Mouse (Mus musculus): ENCODE results near the gene Cep72. TPM values are rescaled to one million over a fixed set of nuclear protein-coding genes. Genes with fewer than 3 reads are reported as not detected.

Cep72 gene
- polyA plus RNA-seq (2015; fragmentation: Nextera tagmentation; extraction: Ambion mirVana), result 9.9 and 12.7 TPM in 2 replicates

- peak; percentile 98 for ATAC-seq
- Histone ChIP-seq H3K4me3 (ENCODE audit: low read length) (peak within 1 kb of the TSS; percentile 91), H3K27ac (ENCODE audit: low read length) (peak within 1 kb of the TSS; percentile 93), H3K36me3 (ENCODE audit: control insufficient read depth, insufficient read depth, low read length) (peaks cover 4% of the 10 kb centered on the region; the same call in 1 of the 2 replicates), H3K9ac (ENCODE audit: low read depth, low read length) (peak within 1 kb of the TSS; percentile 94), H3K4me1 (ENCODE audit: control insufficient read depth, insufficient read depth, low read length) (no peaks in the 10 kb centered on the region; the same call in 1 of the 2 replicates), H3K27me3 (replicated peaks; ENCODE audit: control insufficient read depth, insufficient read depth, low read length) (no peaks in the 10 kb centered on the region), H3K9me3 (ENCODE audit: control insufficient read depth, low read length) (no peaks in the 10 kb centered on the region), H3K4me2 (ENCODE audit: low read depth, low read length) (peak within 1 kb of the TSS; percentile 63)
- 3% methylated on average over 48 of the region's 48 CpGs for WGBS
Observed at GRCm38 (mm10) chr13:74061613-74062377, at the start of gene Cep72. TSS of gene Cep72 (minus strand) at chr13:74062299.

GRCm38 (mm10) chr13:74107410-74107809, 45.3 kb upstream of the Cep72 start:
- Histone ChIP-seq H3K27me3 (replicated peaks; ENCODE audit: control insufficient read depth, insufficient read depth, low read length) (no peaks in the 10 kb centered on the region), H3K4me1 (ENCODE audit: control insufficient read depth, insufficient read depth, low read length) (no peaks in the 10 kb centered on the region), H3K9ac (ENCODE audit: low read depth, low read length) (no peak overlapping the region), H3K4me2 (ENCODE audit: low read depth, low read length) (no peak overlapping the region), H3K9me3 (ENCODE audit: control insufficient read depth, low read length) (no peaks in the 10 kb centered on the region), H3K36me3 (ENCODE audit: control insufficient read depth, insufficient read depth, low read length) (no peaks in the 10 kb centered on the region), H3K4me3 (ENCODE audit: low read length) (no peak overlapping the region), H3K27ac (ENCODE audit: low read length) (no peak overlapping the region)
- ATAC-seq, result no peak
- WGBS, result 85% methylated on average over 2 of the region's 2 CpGs

GRCm38 (mm10) chr13:74104417-74104816, 42.3 kb upstream of the Cep72 start:
- ATAC-seq, result peak; percentile 59
- H3K4me1 ChIP-seq (ENCODE audit: control insufficient read depth, insufficient read depth, low read length), result no peaks in the 10 kb centered on the region

GRCm38 (mm10) chr13:74102831-74103582, 40.9 kb upstream of the Cep72 start:
- Histone ChIP-seq H3K27ac (ENCODE audit: low read length) (peak overlapping the region; percentile 80), H3K4me2 (ENCODE audit: low read depth, low read length) (no peak overlapping the region), H3K4me3 (ENCODE audit: low read length) (no peak overlapping the region), H3K36me3 (ENCODE audit: control insufficient read depth, insufficient read depth, low read length) (no peaks in the 10 kb centered on the region), H3K9me3 (ENCODE audit: control insufficient read depth, low read length) (no peaks in the 10 kb centered on the region), H3K9ac (ENCODE audit: low read depth, low read length) (no peak overlapping the region), H3K4me1 (ENCODE audit: control insufficient read depth, insufficient read depth, low read length) (no peaks in the 10 kb centered on the region; the same call in 1 of the 2 replicates), H3K27me3 (replicated peaks; ENCODE audit: control insufficient read depth, insufficient read depth, low read length) (no peaks in the 10 kb centered on the region)
- WGBS, result 86% methylated on average over 4 of the region's 4 CpGs
- ATAC-seq, result no peak

More at GRCm38 (mm10) chr13:74104417-74104816, 42.3 kb upstream of the Cep72 start:
- H3K9me3 ChIP-seq (ENCODE audit: control insufficient read depth, low read length), result no peaks in the 10 kb centered on the region
- H3K9ac ChIP-seq (ENCODE audit: low read depth, low read length), result no peak overlapping the region
- H3K27me3 ChIP-seq (replicated peaks; ENCODE audit: control insufficient read depth, insufficient read depth, low read length), result no peaks in the 10 kb centered on the region
- peak overlapping the region; percentile 86 for H3K27ac ChIP-seq (ENCODE audit: low read length)
- H3K36me3 ChIP-seq (ENCODE audit: control insufficient read depth, insufficient read depth, low read length), result no peaks in the 10 kb centered on the region
- WGBS, result 58% methylated on average over 7 of the region's 7 CpGs
- H3K4me3 ChIP-seq (ENCODE audit: low read length), result no peak overlapping the region
- H3K4me2 ChIP-seq (ENCODE audit: low read depth, low read length), result no peak overlapping the region

- peak; percentile 87 for ATAC-seq
- H3K36me3 ChIP-seq (ENCODE audit: control insufficient read depth, insufficient read depth, low read length), result no peaks in the 10 kb centered on the region
- H3K4me2 ChIP-seq (ENCODE audit: low read depth, low read length), result no peak overlapping the region
- 0 out of 2 replicates have a peak overlapping the region, but pooled peaks have one; percentile 30 for H3K9ac ChIP-seq (ENCODE audit: low read depth, low read length)
- H3K9me3 ChIP-seq (ENCODE audit: control insufficient read depth, low read length), result no peaks in the 10 kb centered on the region
- no peaks in the 10 kb centered on the region for H3K27me3 ChIP-seq (replicated peaks; ENCODE audit: control insufficient read depth, insufficient read depth, low read length)
- H3K4me1 ChIP-seq (ENCODE audit: control insufficient read depth, insufficient read depth, low read length), result no peaks in the 10 kb centered on the region; the same call in 1 of the 2 replicates
- H3K4me3 ChIP-seq (ENCODE audit: low read length), result no peak overlapping the region
- H3K27ac ChIP-seq (ENCODE audit: low read length), result peak overlapping the region; percentile 83
- 61% methylated on average over 8 of the region's 8 CpGs for WGBS
Observed at GRCm38 (mm10) chr13:74102108-74102830, 40.2 kb upstream of the Cep72 start.

- H3K4me2 ChIP-seq (ENCODE audit: low read depth, low read length), result no peak overlapping the region
- H3K27ac ChIP-seq (ENCODE audit: low read length), result peak overlapping the region; percentile 50
- H3K27me3 ChIP-seq (replicated peaks; ENCODE audit: control insufficient read depth, insufficient read depth, low read length), result no peaks in the 10 kb centered on the region
- no peaks in the 10 kb centered on the region for H3K36me3 ChIP-seq (ENCODE audit: control insufficient read depth, insufficient read depth, low read length)
- H3K9me3 ChIP-seq (ENCODE audit: control insufficient read depth, low read length), result no peaks in the 10 kb centered on the region
- no peak overlapping the region for H3K4me3 ChIP-seq (ENCODE audit: low read length)
- ATAC-seq, result no peak
- peaks cover 4% of the 10 kb centered on the region for H3K4me1 ChIP-seq (ENCODE audit: control insufficient read depth, insufficient read depth, low read length)
- H3K9ac ChIP-seq (ENCODE audit: low read depth, low read length), result no peak overlapping the region
- WGBS, result 61% methylated on average over 6 of the region's 6 CpGs
Observed at GRCm38 (mm10) chr13:74098913-74099312, 36.8 kb upstream of the Cep72 start.

GRCm38 (mm10) chr13:74096715-74097363, 34.7 kb upstream of the Cep72 start:
- no peak overlapping the region for H3K4me3 ChIP-seq (ENCODE audit: low read length)
- peak; percentile 62 for ATAC-seq
- H3K27me3 ChIP-seq (replicated peaks; ENCODE audit: control insufficient read depth, insufficient read depth, low read length), result no peaks in the 10 kb centered on the region
- no peaks in the 10 kb centered on the region for H3K9me3 ChIP-seq (ENCODE audit: control insufficient read depth, low read length)
- H3K4me2 ChIP-seq (ENCODE audit: low read depth, low read length), result no peak overlapping the region
- H3K9ac ChIP-seq (ENCODE audit: low read depth, low read length), result no peak overlapping the region
- WGBS, result 45% methylated on average over 2 of the region's 2 CpGs
- H3K27ac ChIP-seq (ENCODE audit: low read length), result no peak overlapping the region
- H3K36me3 ChIP-seq (ENCODE audit: control insufficient read depth, insufficient read depth, low read length), result no peaks in the 10 kb centered on the region
- peaks cover 4% of the 10 kb centered on the region for H3K4me1 ChIP-seq (ENCODE audit: control insufficient read depth, insufficient read depth, low read length)

GRCm38 (mm10) chr13:74095936-74096335, 33.8 kb upstream of the Cep72 start:
- Histone ChIP-seq H3K4me1 (ENCODE audit: control insufficient read depth, insufficient read depth, low read length) (peaks cover 4% of the 10 kb centered on the region), H3K27ac (ENCODE audit: low read length) (no peak overlapping the region), H3K27me3 (replicated peaks; ENCODE audit: control insufficient read depth, insufficient read depth, low read length) (no peaks in the 10 kb centered on the region), H3K4me2 (ENCODE audit: low read depth, low read length) (no peak overlapping the region), H3K9me3 (ENCODE audit: control insufficient read depth, low read length) (no peaks in the 10 kb centered on the region), H3K9ac (ENCODE audit: low read depth, low read length) (no peak overlapping the region), H3K36me3 (ENCODE audit: control insufficient read depth, insufficient read depth, low read length) (no peaks in the 10 kb centered on the region), H3K4me3 (ENCODE audit: low read length) (no peak overlapping the region)
- 58% methylated on average over 2 of the region's 2 CpGs for WGBS
- no peak for ATAC-seq

All from intestine, embryonic 16.5 days (tissue).